Mouse (Mus musculus) c-Kit-negative CD71-positive TER-119-positive erythroid progenitor cells, embryonic 14.5 days (primary cell): Measurements from ENCODE around the gene Slc38a3.

Experiments
- DNase-seq: peaks from one replicate; pipeline ENCODE4 v3.0.0-alpha.2; 2013; ENCODE audit warnings: low read depth, low spot score

Gene Slc38a3

DNA sequence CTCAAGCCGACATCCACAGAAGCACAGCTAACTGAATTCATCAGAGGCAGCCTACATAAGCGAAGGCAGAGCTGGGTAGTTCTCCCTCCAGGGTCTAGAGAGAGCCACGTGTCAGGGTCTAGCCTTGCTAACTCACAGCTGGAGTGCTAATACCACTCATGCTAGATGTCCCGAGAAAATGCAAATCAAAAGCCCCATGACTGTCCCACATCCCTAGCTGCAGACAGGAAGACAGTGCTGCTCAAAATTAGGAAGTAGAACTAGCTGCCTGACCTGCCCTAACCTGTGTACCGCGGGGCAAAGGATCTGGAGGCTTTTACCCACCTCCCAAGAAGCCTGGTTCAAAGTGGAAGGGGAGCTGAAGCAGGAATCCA lies 26.8 kb upstream of the Slc38a3 start:
- no peak for DNase-seq

DNA sequence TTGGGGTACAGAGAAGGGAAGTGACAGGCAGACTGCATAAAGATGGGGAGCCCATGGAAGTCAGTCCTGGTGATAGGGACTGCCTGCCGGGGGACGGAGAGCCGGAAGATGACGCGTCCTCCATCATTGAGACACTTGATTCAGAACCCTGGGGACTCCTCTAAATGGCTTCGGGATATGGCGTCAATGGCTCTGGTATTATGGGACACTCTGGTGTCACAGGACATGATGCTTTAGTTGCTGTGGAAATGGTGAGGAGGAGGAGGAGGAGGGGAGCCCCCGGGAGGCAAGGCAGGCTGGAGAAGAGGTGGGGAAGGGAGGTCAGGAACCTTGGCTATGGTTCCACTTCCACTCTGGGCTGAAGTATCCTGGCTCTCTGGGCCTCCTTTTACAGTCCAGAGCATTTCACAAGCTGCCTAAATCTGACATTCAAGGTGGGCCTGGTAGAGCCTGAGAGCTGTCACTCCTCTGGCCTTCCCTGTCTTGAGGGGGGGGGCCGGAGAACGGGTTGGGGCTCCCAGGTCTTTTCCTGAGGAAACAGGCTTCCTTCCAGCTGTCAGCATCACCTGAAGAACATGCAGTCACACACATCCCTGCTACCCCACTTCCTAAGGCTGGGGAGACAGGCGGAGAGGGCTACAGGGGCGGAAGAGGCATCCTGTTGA lies 26.2 kb upstream of the Slc38a3 start:
- no peak for DNase-seq

DNA sequence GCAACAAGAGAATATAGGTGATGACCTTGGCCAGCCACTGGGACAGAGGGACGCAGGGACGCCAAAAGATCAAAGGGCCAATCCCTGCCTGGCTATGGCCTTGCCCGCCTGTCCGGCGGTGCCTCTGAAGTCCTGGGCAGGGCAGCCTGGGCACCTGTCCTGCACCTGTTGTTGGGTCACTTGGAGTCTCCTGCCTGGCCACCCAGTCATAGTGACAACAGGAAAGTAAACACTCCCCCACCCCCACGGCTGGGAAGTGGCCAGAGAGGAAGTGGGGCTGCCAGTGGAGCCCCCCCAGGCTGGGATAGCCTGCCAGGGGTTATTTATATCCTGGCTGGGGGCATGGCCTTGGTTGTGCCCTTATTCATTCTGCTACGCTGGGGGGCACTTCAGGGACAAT lies 25.3 kb upstream of the Slc38a3 start:
- DNase-seq: no peak

GRCm38 (mm10) chr9:107693433-107693987 lies 24.2 kb upstream of the Slc38a3 start:
- no peak for DNase-seq

DNA sequence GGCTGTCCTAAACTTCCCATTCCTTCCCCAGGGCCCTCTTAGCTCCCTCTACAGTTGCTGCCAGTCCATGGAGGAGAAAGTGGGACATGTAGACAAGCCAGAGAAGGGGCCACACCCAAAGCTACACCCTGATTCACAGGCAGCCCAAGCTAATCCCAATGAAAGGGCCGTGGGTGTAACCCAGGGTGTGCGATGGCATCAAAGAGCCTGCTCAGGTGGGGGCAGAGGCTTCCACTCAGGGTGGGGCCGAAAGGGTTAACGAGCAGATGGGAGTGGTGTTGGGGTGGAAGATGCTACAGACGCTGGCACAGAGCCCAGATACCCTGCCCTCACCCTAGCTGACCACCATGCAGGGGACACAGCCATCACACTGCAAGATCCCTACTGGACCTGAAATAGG lies 23.5 kb upstream of the Slc38a3 start:
- DNase-seq: no peak

- DNase-seq: no peak
Observed at GRCm38 (mm10) chr9:107690391-107690790, 21.1 kb upstream of the Slc38a3 start.

DNA sequence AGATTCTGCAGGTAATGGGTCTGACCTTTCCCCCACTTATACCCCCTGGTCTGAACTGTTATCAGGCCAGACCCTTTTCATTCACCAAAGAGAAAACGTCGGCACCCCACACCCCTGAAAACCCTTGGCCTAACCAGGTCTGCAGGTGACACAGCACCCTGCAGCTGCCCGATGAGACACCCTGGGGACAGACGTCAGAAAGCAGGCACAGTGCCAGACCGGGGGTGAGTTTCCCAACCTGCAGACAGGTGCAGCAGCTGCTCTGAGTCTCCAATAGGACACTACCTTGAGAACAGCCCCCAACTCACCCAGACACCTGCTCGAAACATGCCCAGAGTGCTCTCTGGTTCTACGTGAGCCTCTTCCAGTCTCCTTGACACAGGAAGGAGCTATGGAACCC lies 19.6 kb upstream of the Slc38a3 start:
- no peak for DNase-seq

DNA sequence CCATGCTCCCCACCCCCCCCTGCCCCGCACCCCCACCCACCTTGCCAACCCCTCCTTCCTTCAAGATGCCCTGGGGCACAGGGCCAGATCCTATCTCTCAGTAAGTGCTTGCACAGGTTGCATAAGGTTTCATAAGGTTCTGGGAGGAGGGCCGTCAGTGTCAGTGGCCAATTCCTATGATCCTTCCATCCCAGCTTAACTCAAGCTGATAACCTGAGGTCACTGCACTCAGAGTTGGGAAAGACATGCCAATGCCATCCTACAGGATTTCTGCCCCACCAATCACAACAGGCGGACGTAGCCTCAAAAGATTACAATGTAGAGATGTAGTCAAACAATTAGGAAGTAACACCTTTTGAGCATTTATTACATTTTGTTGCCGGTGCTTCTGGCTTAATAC lies 19.1 kb upstream of the Slc38a3 start:
- DNase-seq: no peak

DNA sequence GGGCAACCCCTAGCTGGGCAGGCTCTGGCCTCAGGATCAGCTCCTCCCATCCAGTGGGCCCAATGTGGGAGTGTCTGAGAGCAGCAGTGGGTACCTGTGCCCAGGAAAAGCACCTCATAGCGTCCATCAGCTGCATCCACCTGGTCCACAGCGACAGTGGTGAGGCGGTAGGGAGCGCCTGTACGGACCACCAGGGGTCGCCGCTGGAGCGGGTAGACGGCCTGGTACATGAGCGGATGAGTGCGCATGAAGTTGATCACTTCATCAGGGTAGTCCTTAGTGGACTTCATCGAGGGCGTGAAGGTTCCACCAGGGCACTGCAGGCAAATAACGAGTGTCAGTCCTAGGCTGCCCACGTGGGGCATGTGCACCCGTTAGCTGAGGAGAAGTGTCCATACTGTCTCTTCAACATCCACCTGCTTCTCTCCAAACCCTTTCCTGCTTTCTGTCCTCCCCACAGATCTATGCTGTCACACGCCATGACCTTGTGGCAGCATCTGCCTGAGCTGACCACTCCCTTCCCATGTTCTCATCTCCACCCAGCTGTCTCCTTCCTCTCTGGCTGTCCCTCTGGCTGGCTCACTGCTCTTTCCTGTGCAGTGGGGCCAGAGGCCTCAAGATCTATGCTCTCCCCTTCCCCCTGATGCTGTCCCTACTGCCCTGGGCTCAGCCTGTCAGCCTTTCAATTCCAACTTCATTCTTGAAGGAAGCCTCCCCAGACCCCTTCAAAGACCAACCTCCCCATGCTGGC lies 16.1 kb upstream of the Slc38a3 start:
- no peak for DNase-seq

- no peak for DNase-seq
Observed at GRCm38 (mm10) chr9:107682405-107682804, 13.1 kb upstream of the Slc38a3 start.

DNA sequence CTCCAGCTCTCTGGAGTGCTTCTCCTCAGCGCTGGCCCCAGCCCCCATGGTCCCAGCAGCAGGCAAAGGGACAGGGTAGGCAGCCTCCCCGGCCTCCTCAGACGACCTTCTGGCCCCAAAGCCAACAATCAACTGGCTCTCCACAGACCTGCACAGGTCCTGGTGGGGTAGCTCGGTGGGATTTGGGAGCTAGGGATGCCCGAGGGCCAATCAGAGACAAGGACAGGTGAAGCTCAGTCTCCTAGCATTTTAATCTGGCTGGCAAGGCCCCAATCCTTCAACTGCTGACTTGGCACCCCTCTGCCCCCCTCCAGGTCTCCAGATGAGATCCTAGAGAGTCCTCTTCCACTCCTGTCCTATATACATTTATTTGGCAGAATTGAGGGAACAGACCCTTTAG lies 10.2 kb upstream of the Slc38a3 start, which contains the start of gene Gnat1:
Gnat1 (minus strand) TSS at position 212 of the 400 bp plus-strand sequence.
- DNase-seq: no peak

DNA sequence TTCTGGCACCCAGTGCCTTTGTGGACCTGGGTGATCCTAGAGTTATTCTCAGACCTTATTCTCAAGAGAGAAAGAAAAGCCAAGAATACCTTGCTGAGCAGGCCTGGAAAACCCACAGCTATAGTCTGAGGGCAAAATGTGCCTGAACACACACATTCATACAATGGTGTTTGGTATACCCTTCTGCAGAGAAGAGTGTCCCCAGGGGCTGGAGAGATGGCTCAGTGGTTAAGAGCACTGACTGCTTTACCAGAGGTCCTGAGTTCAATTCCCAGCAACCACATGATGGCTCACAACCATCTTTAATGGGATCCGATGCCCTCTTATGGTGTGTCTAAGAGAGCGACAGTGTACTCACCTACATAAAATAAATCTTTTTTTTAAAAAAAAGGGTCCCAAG lies 9.5 kb upstream of the Slc38a3 start:
- no peak for DNase-seq

- DNase-seq: peak; percentile 63
Observed at GRCm38 (mm10) chr9:107677819-107678526, 8.6 kb upstream of the Slc38a3 start.

DNA sequence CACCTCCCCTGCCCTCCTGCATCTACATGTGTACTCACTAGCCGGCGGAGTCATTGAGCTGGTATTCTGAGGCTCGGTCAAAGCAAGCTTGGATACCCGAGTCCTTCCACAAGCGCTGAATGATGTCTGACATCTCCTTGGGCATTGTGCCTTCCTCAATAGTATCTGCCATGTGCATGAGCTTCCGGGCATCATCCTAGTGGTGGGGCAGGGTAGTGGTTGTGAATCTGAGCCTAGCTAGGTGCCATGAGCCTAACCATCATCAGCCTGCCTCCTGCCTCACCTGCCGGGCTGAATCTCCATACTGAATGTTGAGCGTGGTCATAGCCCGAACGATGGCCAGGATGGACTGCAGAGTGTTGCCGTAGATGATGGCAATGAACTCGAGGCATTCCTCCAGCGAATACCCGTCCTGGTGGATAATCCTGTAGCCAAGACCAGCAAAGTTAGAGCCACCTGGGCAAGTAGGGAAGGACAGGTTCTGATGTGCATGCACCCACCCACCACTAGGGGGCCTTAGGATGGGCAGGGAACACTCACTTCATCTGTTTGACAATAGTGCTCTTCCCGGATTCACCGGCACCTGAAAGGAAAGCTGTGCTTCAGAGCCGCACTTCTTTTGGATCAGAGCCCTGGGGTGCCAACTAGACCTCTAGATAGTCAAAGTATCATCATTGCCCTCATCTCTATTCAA lies 7.9 kb upstream of the Slc38a3 start:
- peak; percentile 24 for DNase-seq

DNA sequence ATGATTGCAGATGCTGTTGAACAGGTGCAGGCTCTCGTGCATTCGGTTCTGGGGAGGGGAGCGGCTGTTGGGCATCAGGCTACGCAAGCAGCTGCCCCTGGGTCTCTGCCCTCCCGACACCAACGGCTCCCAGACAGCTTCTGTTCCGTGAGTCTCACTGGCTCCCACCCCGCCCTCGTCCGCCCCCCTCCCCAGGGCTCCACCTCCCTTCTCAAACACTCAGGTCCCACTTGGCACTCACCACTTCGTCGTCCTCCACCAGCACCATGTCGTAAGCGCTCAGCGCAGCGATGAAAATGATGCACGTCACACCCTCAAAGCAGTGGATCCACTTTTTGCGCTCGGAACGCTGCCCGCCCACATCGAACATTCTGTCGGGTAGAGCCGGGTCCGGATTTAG lies 7.0 kb upstream of the Slc38a3 start:
- no peak for DNase-seq

DNA sequence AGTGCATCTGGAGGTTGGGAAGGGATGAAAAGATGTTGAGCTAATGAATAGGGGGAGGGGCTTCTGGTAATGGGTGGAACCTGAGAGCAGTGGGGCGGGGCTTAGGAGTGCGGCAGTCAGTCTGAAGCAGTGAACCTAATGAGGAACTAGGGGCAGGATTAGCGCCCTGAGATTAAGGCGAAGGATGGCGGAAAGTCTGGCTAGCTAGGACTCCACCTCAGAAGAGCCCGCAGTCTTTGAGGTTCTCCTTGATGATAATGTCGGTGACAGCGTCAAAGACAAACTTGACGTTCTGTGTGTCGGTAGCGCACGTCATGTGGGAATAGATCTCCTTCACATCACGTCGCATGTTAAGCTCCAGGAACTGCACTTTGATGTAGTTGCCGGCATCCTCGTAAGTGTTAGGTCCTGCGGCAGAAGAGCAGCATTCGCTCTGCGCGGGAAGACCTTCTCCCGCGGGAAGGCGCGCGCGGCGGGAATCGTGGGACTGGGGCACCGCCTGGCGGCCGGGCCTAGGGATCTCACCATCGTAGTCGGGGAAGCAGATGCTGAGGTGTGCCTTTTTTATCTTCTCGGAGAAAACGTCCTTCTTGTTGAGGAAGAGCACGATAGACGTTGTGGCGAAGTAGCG lies 6.5 kb upstream of the Slc38a3 start:
- DNase-seq: no peak

DNA sequence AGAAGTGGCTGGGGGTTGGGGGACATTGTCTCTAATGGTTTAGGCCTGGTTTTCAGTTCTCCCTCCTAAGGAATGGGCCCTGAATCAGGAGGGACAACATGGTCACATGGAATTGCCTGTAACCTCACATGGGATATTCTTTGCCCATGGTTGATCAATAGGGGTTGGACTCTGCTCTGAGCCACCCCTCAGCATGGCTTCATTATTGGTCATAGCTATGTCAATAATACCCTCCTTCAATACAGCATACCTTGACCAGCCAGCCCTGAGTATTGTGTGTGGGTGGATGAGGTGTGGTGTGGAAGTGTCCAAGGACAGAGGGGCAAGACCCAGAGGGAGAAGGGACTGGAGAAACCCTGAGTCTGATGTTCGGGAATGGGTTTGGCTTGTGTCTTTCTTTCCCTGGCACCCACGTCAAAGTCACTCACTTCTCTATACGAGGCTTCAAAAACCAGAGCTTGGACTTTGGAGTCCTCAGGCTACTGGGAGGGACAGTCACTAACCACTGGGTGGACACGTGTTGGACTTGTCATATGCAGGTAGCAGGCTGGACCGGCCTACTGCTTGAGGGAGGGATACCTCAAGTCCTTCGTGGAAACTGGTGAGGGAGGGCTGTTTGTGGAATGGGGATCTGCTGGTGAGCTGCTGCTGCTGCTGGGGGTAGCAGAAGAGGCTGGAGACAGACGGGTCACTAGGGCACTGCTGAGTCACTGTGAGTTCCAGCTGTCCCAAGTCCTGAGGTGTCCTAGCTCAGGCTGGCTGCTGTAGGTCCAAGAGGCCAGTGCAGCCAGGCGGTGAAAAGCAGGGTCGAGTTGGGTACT lies 5.5 kb upstream of the Slc38a3 start:
- DNase-seq: no peak

- DNase-seq: no peak
Observed at GRCm38 (mm10) chr9:107670259-107670658, 929 bp upstream of the Slc38a3 start.

DNA sequence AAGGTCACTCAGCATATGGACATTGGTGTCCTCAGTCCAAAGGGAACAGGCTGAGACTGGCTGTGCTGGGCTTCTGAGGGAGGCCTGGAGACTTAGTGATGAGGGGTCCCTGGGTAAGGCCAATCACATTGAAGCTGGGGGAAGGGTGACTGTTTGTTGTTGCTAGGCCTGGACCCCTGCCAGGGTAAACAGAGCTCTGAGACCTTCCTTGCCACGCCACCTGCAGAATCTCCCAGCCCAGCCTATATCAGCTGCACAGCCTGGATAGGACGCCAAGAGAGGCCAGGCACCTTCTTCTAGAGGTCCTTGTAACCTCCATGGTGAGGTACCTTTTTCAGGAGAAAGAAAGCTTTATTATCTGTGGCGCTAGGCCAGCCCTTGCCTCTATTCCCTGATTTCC lies 414 bp downstream of the Slc38a3 start:
- DNase-seq: no peak

- DNase-seq: no peak
Observed at GRCm38 (mm10) chr9:107668011-107668410, 1.3 kb downstream of the Slc38a3 start.
